Mouse (Mus musculus) thymus, adult 18-20 months (tissue): Measurements from ENCODE around the gene Htatip2.
A peak's percentile ranks its signal among the peaks of the same experiment; 100 is the strongest.

Source experiments
- DNase-seq, 2 experiments: peaks; one replicate each; pipeline ENCODE4 v3.0.0; 2022; ENCODE audit warnings: mixed read lengths in 2 of 2

Htatip2 gene

GRCm38 (mm10) chr7:49758934-49759571 lies at the start of gene Htatip2:
Gene Htatip2 (plus strand): TSS chr7:49759115.
- peak; percentile 63 to 64 for DNase-seq

- no peak for DNase-seq
Measured at GRCm38 (mm10) chr7:49709381-49710021, 49.4 kb upstream of the Htatip2 start.

- no peak for DNase-seq
Measured at GRCm38 (mm10) chr7:49717942-49718733, 40.8 kb upstream of the Htatip2 start.

GRCm38 (mm10) chr7:49734342-49734741 lies 24.6 kb upstream of the Htatip2 start:
- DNase-seq, result no peak

GRCm38 (mm10) chr7:49739448-49739847 lies 19.5 kb upstream of the Htatip2 start:
- no peak for DNase-seq

- no peak for DNase-seq
Measured at GRCm38 (mm10) chr7:49741474-49741873, 17.4 kb upstream of the Htatip2 start.

- DNase-seq, result no peak
Measured at GRCm38 (mm10) chr7:49741923-49742322, 17.0 kb upstream of the Htatip2 start.

GRCm38 (mm10) chr7:49751148-49751547 lies 7.8 kb upstream of the Htatip2 start:
- DNase-seq, result no peak

- no peak for DNase-seq
Measured at GRCm38 (mm10) chr7:49752730-49753506, 6.0 kb upstream of the Htatip2 start.

GRCm38 (mm10) chr7:49754767-49755166 lies 4.1 kb upstream of the Htatip2 start:
- DNase-seq, result peak; percentile 41 to 48

- no peak for DNase-seq
Measured at GRCm38 (mm10) chr7:49762605-49763004, 3.7 kb downstream of the Htatip2 start.

GRCm38 (mm10) chr7:49764011-49764716 lies 5.2 kb downstream of the Htatip2 start:
- DNase-seq, result no peak

GRCm38 (mm10) chr7:49766166-49766565 lies 7.3 kb downstream of the Htatip2 start:
- DNase-seq, result no peak

- no peak for DNase-seq
Measured at GRCm38 (mm10) chr7:49768509-49768908, 9.6 kb downstream of the Htatip2 start.

- DNase-seq, result no peak
Measured at GRCm38 (mm10) chr7:49774396-49774795, 15.5 kb downstream of the Htatip2 start.

GRCm38 (mm10) chr7:49777585-49777984 lies 18.7 kb downstream of the Htatip2 start:
- no peak for DNase-seq

- DNase-seq, result peak; percentile 94 to 96
Measured at GRCm38 (mm10) chr7:49778114-49778901, 19.4 kb downstream of the Htatip2 start, which contains the start of gene Prmt3. Gene Prmt3 (plus strand): TSS chr7:49778346.

- peak in 1 of 2 experiments; percentile 22 for DNase-seq
Measured at GRCm38 (mm10) chr7:49778904-49779615, 20.1 kb downstream of the Htatip2 start.

- DNase-seq, result no peak
Measured at GRCm38 (mm10) chr7:49783017-49783416, 24.1 kb downstream of the Htatip2 start.

- no peak for DNase-seq
Measured at GRCm38 (mm10) chr7:49785141-49785540, 26.2 kb downstream of the Htatip2 start.
